Mouse (Mus musculus) layer of hippocampus, adult 8-10 months (tissue): ENCODE data around the gene Rnf135. TPM values are rescaled to one million over a fixed set of nuclear protein-coding genes. Genes with fewer than 3 reads are reported as not detected.
"Not testable (repeated sequence)": the region's sequence is repeated elsewhere in the genome, so short reads cannot be mapped to it uniquely, and the experiment has no call there.

Experiments
- DNase-seq, 2 experiments: peaks; one replicate each; pipeline ENCODE4 v3.0.0; 2022; ENCODE audit warnings: low spot score in 2 of 2
- total RNA-seq, 4 experiments: library from RNA; stranded (reverse); gene quantifications; 2 replicates each; pipeline ENCODE4 v1.2.4; 2022

Rnf135 gene
- total RNA-seq, 4 experiments from 2014 or later: 4.9 to 7.3 (median 5.6) TPM

DNA sequence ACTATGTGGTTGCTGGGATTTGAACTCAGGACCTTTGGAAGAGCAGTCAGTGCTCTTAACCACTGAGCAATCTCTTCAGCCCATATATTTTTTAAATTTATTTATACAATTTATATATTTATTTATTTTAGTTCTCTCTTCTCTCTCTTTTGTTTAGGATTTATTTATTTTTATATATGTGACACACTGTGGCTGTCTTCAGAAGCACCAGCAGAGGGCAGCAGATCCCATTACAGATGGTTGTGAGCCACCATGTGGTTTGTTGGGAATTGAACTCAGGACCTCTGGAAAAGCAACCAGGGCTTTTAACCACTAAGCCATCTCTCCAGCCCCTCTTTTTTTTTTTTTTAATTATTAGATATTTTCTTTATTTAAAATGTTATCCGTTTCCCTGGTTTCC lies 16.7 kb downstream of the Rnf135 start:
- DNase-seq: no peak

DNA sequence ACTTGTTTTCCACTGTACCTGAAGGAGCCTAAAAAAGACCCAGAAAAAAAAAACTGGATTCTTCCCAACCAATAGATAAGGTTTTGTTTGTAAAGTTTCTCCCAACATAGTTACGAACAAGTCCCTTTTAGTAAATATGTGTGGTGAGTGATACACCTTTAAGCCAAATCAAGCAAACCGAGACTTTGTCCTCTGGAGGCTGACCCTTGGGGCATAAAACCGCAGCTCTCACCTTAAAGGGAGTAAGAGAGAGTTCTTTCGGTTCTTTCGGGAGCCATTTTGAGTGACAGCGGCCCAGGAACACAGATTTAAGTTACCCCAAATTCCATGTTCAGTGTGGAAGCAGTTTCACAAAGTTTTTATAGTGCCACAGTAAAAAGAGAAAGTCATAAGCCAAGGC lies 18.6 kb downstream of the Rnf135 start:
- DNase-seq: no peak

DNA sequence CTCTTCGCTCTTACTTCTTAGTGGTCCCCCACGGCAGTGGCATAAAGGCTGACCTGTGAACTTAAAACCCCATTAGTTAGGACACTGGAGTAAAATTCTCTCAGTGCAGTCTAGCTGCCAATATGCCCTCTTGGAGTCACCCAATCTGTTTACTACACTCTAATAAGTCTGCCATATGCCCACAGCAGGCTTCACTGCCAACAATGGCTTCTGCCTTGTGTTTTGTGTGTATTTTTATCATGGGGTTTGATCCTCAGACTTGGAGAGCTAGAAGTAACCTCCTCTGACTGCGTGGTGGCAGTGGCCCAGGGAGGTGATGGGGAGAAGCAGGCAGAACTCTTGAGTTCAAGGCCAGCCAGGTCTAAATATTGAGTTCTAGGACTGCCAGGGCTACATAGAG lies 20.4 kb downstream of the Rnf135 start:
- peak; percentile 29 to 42 for DNase-seq

DNA sequence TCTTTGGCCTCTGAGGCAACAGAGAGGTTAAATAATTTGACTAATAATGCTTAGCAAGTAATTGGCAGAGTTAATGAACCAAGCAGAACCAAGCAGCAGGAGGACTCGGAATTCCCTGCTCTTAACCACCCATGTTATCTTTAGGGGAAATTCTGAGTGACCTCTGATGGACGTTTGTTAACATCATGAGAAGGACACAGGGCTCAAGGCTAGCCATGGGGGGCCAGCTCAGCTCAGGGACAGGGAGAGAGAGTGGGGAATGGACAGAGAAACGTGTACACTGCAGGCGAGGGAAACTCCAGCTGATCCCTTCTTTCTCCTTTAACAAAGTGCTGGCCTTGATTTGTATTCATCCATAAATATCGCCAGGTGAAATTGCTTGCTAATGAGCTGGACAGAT lies 21.3 kb downstream of the Rnf135 start:
- DNase-seq: no peak

- no peak for DNase-seq
Observed at GRCm38 (mm10) chr11:80208465-80208859, 24.8 kb downstream of the Rnf135 start.

DNA sequence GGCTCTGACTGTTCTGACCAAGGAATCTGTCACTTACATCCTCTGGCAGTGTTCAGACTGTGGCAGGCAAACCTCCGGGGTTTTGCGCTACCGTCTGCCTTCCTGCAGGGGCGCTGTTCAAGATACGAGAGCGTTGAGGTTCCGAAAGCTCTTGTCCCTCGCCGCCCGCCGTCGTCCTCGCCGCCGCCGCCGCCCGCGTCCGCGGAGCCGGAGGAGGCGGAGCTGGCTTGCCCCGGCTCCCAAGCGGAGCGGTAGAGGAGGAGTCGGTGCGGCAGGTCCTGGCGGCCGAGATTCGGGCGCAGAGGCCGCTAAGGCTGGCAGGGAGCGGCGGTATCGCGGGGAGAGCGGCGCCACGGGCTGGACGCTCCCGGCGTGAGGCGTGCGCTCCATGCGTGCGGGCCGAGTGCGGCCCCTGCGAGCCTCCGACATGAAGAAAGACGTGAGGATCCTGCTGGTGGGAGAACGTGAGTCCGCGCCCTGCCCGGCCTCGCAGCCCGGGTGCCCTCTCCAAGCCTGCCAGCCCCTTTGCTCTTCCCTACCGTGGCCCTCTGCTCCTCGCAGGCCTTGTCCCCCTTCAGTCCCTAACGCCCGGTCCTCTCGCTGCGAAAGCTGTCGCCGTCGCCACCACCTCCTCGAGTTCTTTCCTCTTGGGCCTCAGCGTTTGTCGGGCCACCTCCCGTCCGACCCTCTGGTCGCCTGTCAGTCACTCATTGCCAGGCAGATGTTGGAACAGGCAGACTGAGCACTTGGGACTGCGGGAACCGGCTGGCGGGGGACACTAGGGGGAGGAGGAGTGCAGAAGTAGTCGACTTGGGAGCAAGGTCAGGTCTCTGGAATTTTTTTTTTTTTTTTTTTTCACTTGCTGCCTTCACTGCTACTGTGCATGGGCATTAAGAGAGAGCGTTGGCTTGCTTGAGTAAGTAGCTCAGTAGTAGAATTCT lies 25.5 kb downstream of the Rnf135 start, which contains the start of gene Rhot1:
TSS of gene Rhot1 (plus strand) at position 160 of the 941 bp plus-strand sequence.
- DNase-seq: peak; percentile 89 to 96

DNA sequence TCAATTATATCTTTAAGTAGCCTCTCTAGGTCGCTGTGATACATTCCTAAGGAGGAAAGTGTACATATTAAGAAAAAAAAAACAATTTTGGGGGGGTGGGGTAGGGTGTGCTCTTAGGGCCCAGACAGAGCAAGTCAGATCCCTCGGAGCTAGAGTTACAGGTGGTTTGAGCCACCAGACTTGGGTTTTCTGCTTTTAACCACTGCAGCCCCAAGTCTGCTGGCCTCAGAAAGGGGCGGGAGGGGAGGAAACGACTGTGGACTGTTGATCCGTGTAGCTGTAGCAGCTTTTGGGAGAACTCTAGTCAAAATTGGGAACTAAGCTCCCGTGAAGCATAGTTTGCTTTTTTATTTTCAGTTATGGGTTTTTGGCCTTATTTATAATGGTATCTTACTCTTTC lies 26.7 kb downstream of the Rnf135 start:
- no peak for DNase-seq

DNA sequence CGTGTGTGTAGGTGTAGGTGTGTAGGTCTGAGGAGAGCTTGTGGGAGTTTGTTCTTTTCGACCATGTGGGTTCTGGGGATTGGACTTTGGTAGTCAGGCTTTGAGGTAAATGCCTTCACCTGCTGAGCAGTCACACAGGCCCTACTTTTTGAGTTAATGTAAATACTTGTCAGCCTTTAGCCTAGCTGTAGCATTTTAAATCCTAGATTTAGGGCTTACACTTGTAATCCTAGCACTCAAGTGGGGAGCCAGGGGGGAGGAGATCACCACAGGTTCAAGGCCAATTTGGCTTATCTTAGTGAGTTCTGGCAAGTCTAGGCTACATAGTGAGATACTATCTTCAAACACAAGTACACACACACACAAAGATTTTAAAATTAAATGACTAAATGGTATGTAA lies 28.6 kb downstream of the Rnf135 start:
- no peak for DNase-seq

GRCm38 (mm10) chr11:80215291-80215690 lies 31.6 kb downstream of the Rnf135 start:
- no peak for DNase-seq

DNA sequence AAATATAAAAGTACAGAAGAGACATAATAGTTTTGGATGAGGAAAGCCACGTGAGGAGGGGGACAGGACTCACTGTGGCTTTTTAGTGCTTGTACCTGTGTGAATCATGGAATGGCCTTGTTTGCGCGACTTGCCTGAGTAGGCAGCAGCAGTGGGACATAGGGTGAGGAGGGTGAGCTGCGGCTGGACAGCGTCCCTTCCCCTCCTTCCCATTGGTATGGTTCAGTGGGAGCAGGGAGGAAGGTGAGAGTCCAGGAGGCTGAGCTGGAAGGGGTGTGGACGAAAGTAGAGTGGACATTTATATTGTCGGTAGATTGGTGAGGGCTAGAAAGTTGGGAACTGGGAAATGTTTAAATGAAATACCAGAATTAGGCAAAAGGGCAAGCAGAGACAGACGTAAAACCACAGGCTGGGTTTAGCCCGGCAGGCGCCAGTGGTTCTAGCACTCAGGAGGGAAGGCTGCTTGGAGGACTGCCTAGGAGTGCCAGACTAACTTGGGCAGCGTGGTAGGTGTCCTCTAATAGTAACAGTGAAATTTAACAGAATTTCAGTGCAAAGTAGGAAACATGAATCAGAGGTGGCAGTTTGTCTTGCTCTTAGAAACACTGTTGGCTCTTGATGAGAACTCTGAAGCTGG lies 35.1 kb downstream of the Rnf135 start:
- DNase-seq: no peak

DNA sequence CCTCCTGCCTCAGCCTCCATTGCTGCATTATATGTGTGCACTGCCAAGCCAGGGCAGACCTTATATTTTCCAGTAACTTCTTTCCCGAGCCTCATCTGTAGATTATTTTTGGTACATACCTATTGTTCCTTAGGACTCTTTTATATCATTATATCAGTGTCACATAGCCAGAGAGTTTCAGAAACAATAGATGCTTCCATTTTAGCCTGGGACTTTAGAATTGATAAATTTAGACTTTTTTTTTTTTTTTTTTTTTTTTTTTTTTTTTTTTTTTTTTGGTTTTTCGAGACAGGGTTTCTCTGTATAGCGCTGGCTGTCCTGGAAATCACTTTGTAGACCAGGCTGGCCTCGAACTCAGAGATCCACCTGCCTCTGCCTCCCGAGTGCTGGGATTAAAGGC lies 46.4 kb downstream of the Rnf135 start:
- DNase-seq: not testable (repeated sequence)

- no peak for DNase-seq
Observed at GRCm38 (mm10) chr11:80237278-80237677, 53.6 kb downstream of the Rnf135 start.

DNA sequence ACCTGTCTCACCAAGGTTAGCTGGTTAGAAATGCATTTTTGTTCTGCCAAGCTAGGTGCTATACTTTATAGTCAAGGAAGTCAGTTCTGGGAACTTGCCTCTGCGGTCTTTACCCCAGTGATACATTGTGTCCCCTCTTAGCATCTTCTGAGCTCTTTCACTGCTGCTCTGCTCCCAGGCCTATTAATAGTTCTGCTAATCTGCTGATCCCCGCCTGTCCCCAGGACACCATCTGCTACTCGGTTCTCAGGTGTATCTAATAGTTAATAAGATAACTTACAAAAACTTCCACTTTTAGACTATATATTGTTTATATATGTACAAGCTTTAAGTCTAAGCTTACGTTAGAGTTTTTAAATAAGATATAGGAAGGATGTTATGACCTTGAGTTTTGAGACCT lies 54.7 kb downstream of the Rnf135 start:
- DNase-seq: no peak

- DNase-seq: no peak
Observed at GRCm38 (mm10) chr11:80247026-80247425, 63.4 kb downstream of the Rnf135 start.

GRCm38 (mm10) chr11:80248531-80248930 lies 64.9 kb downstream of the Rnf135 start:
- no peak for DNase-seq

Other genes with a start within 250 kb of the Rnf135 start
- 10 to 100 TPM; 25.7 to 35.9 (median 28.6) TPM for gene Utp6, start 221.5 kb upstream of the Rnf135 start, total RNA-seq
- gene Suz12, start 190.7 kb upstream of the Rnf135 start, total RNA-seq: 10 to 100 TPM; 35.1 to 45.0 (median 42.2) TPM
- gene Crlf3, start 102.9 kb upstream of the Rnf135 start, total RNA-seq: 10 to 100 TPM; 18.9 to 24.8 (median 22.4) TPM
- gene Atad5, start 94.5 kb upstream of the Rnf135 start, total RNA-seq: 1 to 10 TPM; 2.8 to 4.7 (median 3.3) TPM
- gene Tefm, start 41.7 kb upstream of the Rnf135 start, total RNA-seq: 10 to 100 TPM; 10.1 to 12.9 (median 11.5) TPM
- 10 to 100 TPM in 2 of 4 experiments, 1 to 10 TPM in 2; 6.9 to 15.1 (median 9.9) TPM for gene Adap2, start 29.7 kb upstream of the Rnf135 start, total RNA-seq
- gene Rhot1, start 25.2 kb downstream of the Rnf135 start, total RNA-seq: 10 to 100 TPM; 61.3 to 76.0 (median 67.7) TPM
- gene Rhbdl3, start 117.1 kb downstream of the Rnf135 start, total RNA-seq: 10 to 100 TPM; 26.0 to 29.6 (median 28.2) TPM
- 10 to 100 TPM; 51.4 to 57.8 (median 53.7) TPM for gene 5730455P16Rik, start 194.2 kb downstream of the Rnf135 start, total RNA-seq
- gene Zfp207, start 199.4 kb downstream of the Rnf135 start, total RNA-seq: 100 to 1,000 TPM; 119 to 202 (median 151) TPM
- 100 to 1,000 TPM; 105 to 116 (median 107) TPM for gene Psmd11, start 244.8 kb downstream of the Rnf135 start, total RNA-seq